Mouse (Mus musculus): ENCODE data around the gene Tctex1d2. TPM values are rescaled to one million over a fixed set of nuclear protein-coding genes. Genes with fewer than 3 reads are reported as not detected.

The Tctex1d2 gene
- polyA plus RNA-seq, 1 experiment from 2014 or later: 23.1 TPM

DNA sequence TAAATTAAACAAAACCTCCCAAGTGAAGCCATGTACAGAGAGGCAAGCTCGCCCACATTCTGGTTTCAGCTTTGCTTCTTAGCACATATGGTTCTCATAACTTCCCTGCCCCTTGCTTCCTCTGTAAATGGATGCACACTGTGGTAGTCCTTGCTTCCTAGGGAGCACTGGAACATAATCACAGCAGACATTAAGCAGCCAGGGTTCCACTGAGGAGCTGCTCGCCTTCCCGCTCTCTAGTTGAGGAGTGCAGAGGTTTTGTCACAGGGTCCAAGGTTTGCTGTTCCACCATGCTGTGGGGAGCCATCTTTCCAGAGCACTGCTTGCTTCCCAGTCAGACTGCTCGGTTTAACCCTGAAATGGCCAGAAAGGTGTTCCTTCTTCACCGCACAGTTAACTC, 35.1 kb downstream of the Tctex1d2 start:
- no peak overlapping the region for H3K4me3 ChIP-seq
- WGBS: 89% methylated on average over 5 of the region's 5 CpGs
- H3K27ac ChIP-seq (replicated peaks): no peak overlapping the region
- H3K9ac ChIP-seq: no peak overlapping the region
- H3K9me3 ChIP-seq: no peaks in the 10 kb centered on the region
- H3K4me2 ChIP-seq: no peak overlapping the region
- H3K4me1 ChIP-seq: peaks cover 5% of the 10 kb centered on the region; the same call in 1 of the 2 replicates
- ATAC-seq (ENCODE audit: extremely low read depth, insufficient number of reproducible peaks, low FRiP score, low TSS enrichment): no peak
- no peaks in the 10 kb centered on the region for H3K27me3 ChIP-seq (replicated peaks)
- H3K36me3 ChIP-seq: peaks cover 55% of the 10 kb centered on the region

DNA sequence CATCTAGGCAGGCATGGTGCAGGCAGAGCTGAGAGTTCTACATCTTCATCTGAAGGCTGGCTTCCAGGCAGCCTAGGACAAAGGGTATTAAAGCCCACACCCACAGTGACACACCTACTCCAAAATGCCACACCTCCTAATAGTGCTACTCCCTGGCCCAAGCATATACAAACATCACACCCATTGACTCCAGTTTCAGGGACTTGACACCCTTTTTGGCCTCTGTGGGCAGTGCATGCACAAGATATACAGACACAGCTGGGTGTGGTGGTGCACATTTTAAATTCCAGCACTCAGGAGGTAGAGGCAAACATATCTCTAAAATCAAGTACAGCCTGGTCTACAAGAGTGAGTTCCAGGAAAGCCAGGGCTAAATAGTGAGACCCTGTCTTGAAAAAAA, 36.6 kb downstream of the Tctex1d2 start:
- Histone ChIP-seq H3K36me3 (peaks cover 56% of the 10 kb centered on the region), H3K4me3 (no peak overlapping the region), H3K4me2 (no peak overlapping the region), H3K4me1 (peaks cover 5% of the 10 kb centered on the region; the same call in 1 of the 2 replicates), H3K9me3 (no peaks in the 10 kb centered on the region), H3K27me3 (replicated peaks) (no peaks in the 10 kb centered on the region), H3K27ac (replicated peaks) (no peak overlapping the region), H3K9ac (no peak overlapping the region)
- no peak for ATAC-seq (ENCODE audit: extremely low read depth, insufficient number of reproducible peaks, low FRiP score, low TSS enrichment)

DNA sequence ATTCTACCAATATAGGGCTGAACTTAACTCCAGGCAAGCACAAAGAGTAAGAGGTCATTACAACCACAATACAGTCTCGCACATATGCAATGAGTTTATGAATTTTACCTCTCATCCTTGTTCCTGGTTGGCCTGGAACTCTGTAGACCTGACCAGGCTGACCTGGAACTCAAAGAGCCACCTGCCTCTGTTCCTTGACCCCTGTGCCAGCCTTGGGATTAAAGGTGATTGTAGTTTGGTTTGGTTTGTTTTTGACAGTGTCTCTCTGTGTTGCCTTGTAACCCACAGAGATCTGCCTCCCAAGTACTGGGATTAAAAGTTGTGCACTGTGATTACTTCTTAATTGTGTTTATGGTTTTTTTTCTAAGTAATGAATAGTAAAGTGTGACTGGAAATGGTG, 37.3 kb downstream of the Tctex1d2 start:
- H3K4me1 ChIP-seq: peaks cover 5% of the 10 kb centered on the region; the same call in 1 of the 2 replicates
- H3K36me3 ChIP-seq: peaks cover 55% of the 10 kb centered on the region
- no peak for ATAC-seq (ENCODE audit: extremely low read depth, insufficient number of reproducible peaks, low FRiP score, low TSS enrichment)
- H3K27me3 ChIP-seq (replicated peaks): no peaks in the 10 kb centered on the region
- H3K9me3 ChIP-seq: no peaks in the 10 kb centered on the region
- no peak overlapping the region for H3K9ac ChIP-seq
- no peak overlapping the region for H3K4me2 ChIP-seq
- 95% methylated on average over 1 of the region's 1 CpGs for WGBS
- no peak overlapping the region for H3K4me3 ChIP-seq
- no peak overlapping the region for H3K27ac ChIP-seq (replicated peaks)

- 60% methylated on average over 10 of the region's 10 CpGs for WGBS
- Histone ChIP-seq H3K4me3 (no peak overlapping the region), H3K4me2 (no peak overlapping the region), H3K27me3 (replicated peaks) (no peaks in the 10 kb centered on the region), H3K4me1 (peaks cover 7% of the 10 kb centered on the region), H3K36me3 (peaks cover 55% of the 10 kb centered on the region), H3K27ac (replicated peaks) (0 out of 2 replicates have a peak overlapping the region, but pooled peaks have one; percentile 17), H3K9me3 (no peaks in the 10 kb centered on the region), H3K9ac (no peak overlapping the region)
- no peak for ATAC-seq (ENCODE audit: extremely low read depth, insufficient number of reproducible peaks, low FRiP score, low TSS enrichment)
Measured at GRCm38 (mm10) chr16:32457589-32458386, 38.3 kb downstream of the Tctex1d2 start.

DNA sequence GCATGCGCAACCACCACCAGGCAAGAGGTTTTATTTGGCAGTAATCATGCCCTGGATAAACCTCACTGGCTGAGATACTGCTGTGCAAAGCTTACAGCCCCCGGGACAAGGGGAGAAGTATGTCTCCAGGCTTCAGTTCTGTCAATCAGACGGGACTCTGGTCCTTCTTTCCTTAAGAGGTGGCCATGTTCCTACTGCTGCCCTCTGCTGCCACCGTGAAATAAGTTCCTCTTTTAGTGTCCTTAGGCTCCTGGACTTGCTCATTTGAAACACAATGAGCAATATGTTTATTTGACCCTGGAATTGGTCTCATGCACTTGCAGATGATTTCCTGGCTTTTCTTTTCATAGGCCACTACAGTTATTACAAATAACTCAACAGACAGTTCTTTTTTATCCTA, 41.0 kb downstream of the Tctex1d2 start:
- no peaks in the 10 kb centered on the region for H3K27me3 ChIP-seq (replicated peaks)
- no peak overlapping the region for H3K9ac ChIP-seq
- WGBS: 54% methylated on average over 4 of the region's 4 CpGs
- H3K4me1 ChIP-seq: peaks cover 20% of the 10 kb centered on the region
- ATAC-seq (ENCODE audit: extremely low read depth, insufficient number of reproducible peaks, low FRiP score, low TSS enrichment): no peak
- H3K36me3 ChIP-seq: peaks cover 58% of the 10 kb centered on the region
- H3K27ac ChIP-seq (replicated peaks): no peak overlapping the region
- no peak overlapping the region for H3K4me2 ChIP-seq
- no peak overlapping the region for H3K4me3 ChIP-seq
- H3K9me3 ChIP-seq: no peaks in the 10 kb centered on the region

DNA sequence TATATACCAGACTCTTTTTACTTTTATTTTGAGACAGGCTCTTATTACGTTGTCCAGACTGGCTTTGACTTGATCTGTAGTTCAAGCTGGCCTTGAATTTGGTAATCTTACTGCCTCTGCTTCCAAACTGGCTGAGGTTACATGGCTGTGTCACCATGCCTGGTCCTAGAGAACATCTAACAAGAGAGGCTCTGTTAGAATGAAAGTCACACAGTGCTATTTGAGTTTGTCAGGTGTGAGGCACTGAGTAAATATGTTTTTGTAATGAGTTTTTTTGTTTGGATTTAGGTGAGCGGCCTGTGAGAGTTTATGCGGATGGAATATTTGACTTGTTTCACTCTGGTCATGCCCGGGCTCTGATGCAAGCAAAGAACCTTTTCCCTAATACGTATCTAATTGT, 42.2 kb downstream of the Tctex1d2 start:
- Histone ChIP-seq H3K4me1 (peaks cover 20% of the 10 kb centered on the region), H3K9ac (no peak overlapping the region), H3K4me3 (no peak overlapping the region), H3K9me3 (no peaks in the 10 kb centered on the region), H3K27ac (replicated peaks) (no peak overlapping the region), H3K27me3 (replicated peaks) (no peaks in the 10 kb centered on the region), H3K36me3 (peaks cover 52% of the 10 kb centered on the region), H3K4me2 (no peak overlapping the region)
- 95% methylated on average over 5 of the region's 5 CpGs for WGBS
- ATAC-seq (ENCODE audit: extremely low read depth, insufficient number of reproducible peaks, low FRiP score, low TSS enrichment): no peak

GRCm38 (mm10) chr16:32462950-32463349, 43.4 kb downstream of the Tctex1d2 start:
- no peak overlapping the region for H3K9ac ChIP-seq
- no peaks in the 10 kb centered on the region for H3K9me3 ChIP-seq
- H3K4me1 ChIP-seq: peaks cover 15% of the 10 kb centered on the region
- H3K4me3 ChIP-seq: no peak overlapping the region
- ATAC-seq (ENCODE audit: extremely low read depth, insufficient number of reproducible peaks, low FRiP score, low TSS enrichment): no peak
- WGBS: 84% methylated on average over 16 of the region's 16 CpGs
- H3K27ac ChIP-seq (replicated peaks): peak overlapping the region; percentile 82
- no peaks in the 10 kb centered on the region for H3K27me3 ChIP-seq (replicated peaks)
- H3K4me2 ChIP-seq: peak overlapping the region; percentile 12; the same call in 1 of the 2 replicates
- H3K36me3 ChIP-seq: peaks cover 58% of the 10 kb centered on the region

DNA sequence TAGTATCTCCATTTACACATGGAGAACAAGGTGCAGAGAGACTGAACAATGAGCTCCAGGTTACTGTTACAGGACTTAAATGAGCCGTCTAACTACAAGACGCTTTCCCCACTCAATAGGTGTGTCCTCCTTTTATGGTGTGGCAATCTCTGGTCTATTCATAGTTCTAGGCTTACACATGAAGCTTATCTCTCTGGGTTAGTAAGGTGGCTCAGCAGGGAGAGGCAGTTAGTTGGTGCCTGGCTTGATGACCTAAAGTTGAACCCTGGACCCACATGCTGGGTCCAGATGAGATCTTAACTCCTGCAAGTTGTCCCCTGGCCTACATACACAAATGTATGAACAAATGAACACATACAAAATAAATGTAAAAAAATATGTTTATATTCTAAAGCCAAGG, 43.9 kb downstream of the Tctex1d2 start:
- Histone ChIP-seq H3K36me3 (peaks cover 63% of the 10 kb centered on the region), H3K27me3 (replicated peaks) (no peaks in the 10 kb centered on the region), H3K9ac (no peak overlapping the region), H3K4me3 (no peak overlapping the region), H3K27ac (replicated peaks) (peak overlapping the region; percentile 82), H3K4me1 (peaks cover 15% of the 10 kb centered on the region), H3K9me3 (no peaks in the 10 kb centered on the region), H3K4me2 (peak overlapping the region; percentile 12; the same call in 1 of the 2 replicates)
- WGBS: 30% methylated on average over 2 of the region's 2 CpGs
- peak; percentile 31; the same call in 1 of the 2 replicates for ATAC-seq (ENCODE audit: extremely low read depth, insufficient number of reproducible peaks, low FRiP score, low TSS enrichment)

DNA sequence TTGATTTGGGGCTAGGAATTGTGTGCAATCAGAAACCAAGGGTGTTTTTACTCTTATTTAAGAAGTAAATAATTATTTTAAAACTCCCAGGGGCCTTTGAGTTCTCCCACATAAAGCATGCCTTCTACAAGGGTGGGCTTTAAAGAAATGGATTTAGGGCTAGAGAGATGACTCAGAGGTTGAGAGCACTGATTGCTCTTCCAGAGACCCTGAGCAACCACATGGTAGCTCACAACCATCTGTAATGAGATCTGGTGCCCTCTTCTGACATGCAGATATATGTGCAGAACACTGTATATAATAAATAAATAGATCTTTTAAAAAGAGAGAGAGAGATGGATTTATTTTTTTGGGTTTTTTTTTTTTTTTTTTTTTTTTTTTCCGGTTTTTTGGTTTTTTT, 45.4 kb downstream of the Tctex1d2 start:
- WGBS: 0% methylated on average over 1 of the region's 1 CpGs
- Histone ChIP-seq H3K36me3 (peaks cover 69% of the 10 kb centered on the region), H3K9me3 (no peaks in the 10 kb centered on the region), H3K9ac (no peak overlapping the region), H3K4me1 (peaks cover 15% of the 10 kb centered on the region), H3K27me3 (replicated peaks) (no peaks in the 10 kb centered on the region), H3K4me3 (no peak overlapping the region), H3K4me2 (no peak overlapping the region), H3K27ac (replicated peaks) (no peak overlapping the region)
- no peak for ATAC-seq (ENCODE audit: extremely low read depth, insufficient number of reproducible peaks, low FRiP score, low TSS enrichment)

- Histone ChIP-seq H3K4me2 (no peak overlapping the region), H3K9ac (no peak overlapping the region), H3K27me3 (replicated peaks) (no peaks in the 10 kb centered on the region; the same call in 1 of the 2 replicates), H3K4me3 (no peak overlapping the region), H3K9me3 (no peaks in the 10 kb centered on the region), H3K36me3 (peaks cover 86% of the 10 kb centered on the region), H3K27ac (replicated peaks) (no peak overlapping the region), H3K4me1 (peaks cover 6% of the 10 kb centered on the region)
- WGBS: 80% methylated on average over 3 of the region's 3 CpGs
- no peak for ATAC-seq (ENCODE audit: extremely low read depth, insufficient number of reproducible peaks, low FRiP score, low TSS enrichment)
Measured at GRCm38 (mm10) chr16:32468488-32468887, 49.0 kb downstream of the Tctex1d2 start.

DNA sequence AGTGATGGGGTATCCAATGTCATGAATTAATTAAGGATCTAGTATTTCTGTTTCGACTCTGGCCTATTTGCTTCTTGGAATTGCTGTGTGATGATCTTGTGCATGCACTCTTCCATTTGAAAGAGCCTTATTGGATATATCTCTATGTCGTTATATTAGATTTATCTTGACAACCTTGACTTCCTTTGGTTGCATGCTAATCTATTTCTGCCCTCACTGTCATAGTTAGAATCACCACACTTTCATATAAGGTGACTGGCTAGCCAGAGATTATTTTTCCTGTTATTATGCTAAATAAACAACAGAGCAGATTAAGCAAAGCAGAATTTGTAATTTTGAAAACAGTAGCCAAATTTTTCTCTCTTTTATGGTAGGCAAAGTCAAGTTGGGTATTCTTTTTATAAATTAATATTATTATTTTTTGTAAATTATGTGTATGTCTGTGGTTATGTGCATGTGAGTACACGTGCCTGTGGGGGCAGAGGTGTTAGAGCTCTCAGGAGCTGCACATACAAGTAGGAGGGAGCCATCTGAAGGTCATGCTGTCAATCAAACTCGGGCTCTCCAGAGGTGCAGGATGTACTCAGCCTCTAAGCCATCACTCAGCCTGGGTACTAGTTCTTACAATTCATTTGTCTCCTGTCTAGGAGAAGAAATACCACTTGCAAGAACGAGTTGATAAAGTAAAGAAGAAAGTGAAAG, 50.1 kb downstream of the Tctex1d2 start:
- WGBS: 61% methylated on average over 5 of the region's 5 CpGs

More for the DNA sequence above, 50.1 kb downstream of the Tctex1d2 start:
- no peak for ATAC-seq (ENCODE audit: extremely low read depth, insufficient number of reproducible peaks, low FRiP score, low TSS enrichment)
- H3K4me3 ChIP-seq: no peak overlapping the region
- peaks cover 80% of the 10 kb centered on the region for H3K36me3 ChIP-seq
- no peak overlapping the region for H3K9ac ChIP-seq
- no peaks in the 10 kb centered on the region for H3K9me3 ChIP-seq
- H3K4me2 ChIP-seq: no peak overlapping the region
- H3K4me1 ChIP-seq: no peaks in the 10 kb centered on the region
- H3K27ac ChIP-seq (replicated peaks): no peak overlapping the region
- no peaks in the 10 kb centered on the region; the same call in 1 of the 2 replicates for H3K27me3 ChIP-seq (replicated peaks)
